Mouse (Mus musculus): ENCODE measurements at regions not wholly inside any gene's neighbourhood (a gene's known extent, or its start where the extent isn't known, plus 50 kb on each side); places are given as distances from the start of the nearest gene placed in this dataset.

DNA sequence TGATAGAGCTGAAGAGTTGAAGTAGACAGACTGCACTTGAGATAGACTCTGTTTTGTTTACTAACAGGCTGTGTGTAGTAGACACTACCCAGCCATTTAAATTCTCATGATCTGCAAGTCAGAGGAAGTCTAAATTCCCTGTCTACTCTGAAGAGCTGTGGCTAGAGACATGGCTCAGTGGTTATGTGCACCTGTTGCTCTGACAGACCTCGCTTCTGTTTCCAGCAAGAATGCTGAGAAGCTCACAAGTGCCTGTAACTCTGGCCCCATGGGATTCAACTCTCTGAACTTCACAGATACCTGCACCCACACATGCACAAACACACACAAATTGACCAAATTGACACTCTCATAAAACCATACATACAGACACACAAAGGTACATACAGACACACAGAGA lies 543.4 kb upstream of the Intu start:
- Histone ChIP-seq H3K9ac (ENCODE audit: insufficient read depth, low read depth) (no peak overlapping the region), H3K27ac (ENCODE audit: insufficient read depth, low read depth) (no peak overlapping the region), H3K79me2 (replicated peaks; ENCODE audit: control insufficient read depth, extremely low read depth, insufficient read depth, poor library complexity, severe bottlenecking) (no peaks in the 10 kb centered on the region), H3K27me3 (replicated peaks) (no peaks in the 10 kb centered on the region), H3K4me2 (ENCODE audit: insufficient read depth, low read depth, poor library complexity, severe bottlenecking) (no peak overlapping the region), H3K9me3 (replicated peaks; ENCODE audit: low read length) (peaks cover 6% of the 10 kb centered on the region), H3K36me3 (replicated peaks in 1 of 2; ENCODE audit: control insufficient read depth in 1 of 2, insufficient read depth in 1 of 2, low read length in 1 of 2) (no peaks in the 10 kb centered on the region), H3K4me3 (replicated peaks in 1 of 3; ENCODE audit: low read depth in 2 of 3, low read length in 2 of 3, poor library complexity in 1 of 3) (no peak overlapping the region), H3K4me1 (ENCODE audit: control insufficient read depth in 1 of 2, insufficient read depth in 2 of 2) (peaks cover 0 to 6% of the 10 kb centered on the region in 2 experiments; a peak in 1 of 4 replicates)
- no peak for TF ChIP-seq MAFK (IDR thresholded peaks at IDR 0.05; ENCODE audit: insufficient replicate concordance, low read length)
- TF ChIP-seq BHLHE40 (IDR thresholded peaks at IDR 0.05; ENCODE audit: low read depth, low read length) = no peak
- no peak for TF ChIP-seq POLR2AphosphoS2 (IDR thresholded peaks at IDR 0.05; ENCODE audit: low read depth, low read length)
- TF ChIP-seq GABPA (IDR thresholded peaks at IDR 0.05; ENCODE audit: insufficient replicate concordance, low read depth, low read length) = no peak
- TF ChIP-seq CTCF (conservative IDR thresholded peaks at IDR 0.05 in 1 of 2, IDR thresholded peaks at IDR 0.05 in 1 of 2; ENCODE audit: low read depth in 2 of 2, low read length in 2 of 2) = no peak
- TF ChIP-seq NRF1 (IDR thresholded peaks at IDR 0.05; ENCODE audit: low read depth, low read length) = no peak
- no peak for TF ChIP-seq MAZ (IDR thresholded peaks at IDR 0.05; ENCODE audit: low read depth, low read length)
- TF ChIP-seq SMC3 (IDR thresholded peaks at IDR 0.05; ENCODE audit: low read depth, low read length) = no peak
- TF ChIP-seq UBTF (IDR thresholded peaks at IDR 0.05; ENCODE audit: low read depth, low read length) = no peak
- TF ChIP-seq ETS1 (conservative IDR thresholded peaks at IDR 0.05; ENCODE audit: low read depth, low read length) = no peak
- no peak for TF ChIP-seq POLR2A (IDR thresholded peaks at IDR 0.05; ENCODE audit: low read depth, low read length)
- TF ChIP-seq USF2 (conservative IDR thresholded peaks at IDR 0.05; ENCODE audit: low read depth, low read length) = no peak
- TF ChIP-seq SIN3A (IDR thresholded peaks at IDR 0.05; ENCODE audit: low read length) = no peak
- no peak for TF ChIP-seq TBP (conservative IDR thresholded peaks at IDR 0.05; ENCODE audit: low read depth, low read length)
- no peak for TF ChIP-seq IRF4 (IDR thresholded peaks at IDR 0.05; ENCODE audit: low read depth, low read length)
- dilution Hi-C loops (cut with MboI; ENCODE audit: extremely low pct_ligation_motif_present, extremely low pct_unique_long_range_greater_than_20kb, low sequenced_read_pairs) (no loop called here), in situ Hi-C loops (cut with MboI; ENCODE audit: low pct_ligation_motif_present, low pct_unique_long_range_greater_than_20kb, low sequenced_read_pairs) (no loop called here)
- no peak for DNase-seq (ENCODE audit: extremely low read depth)

DNA sequence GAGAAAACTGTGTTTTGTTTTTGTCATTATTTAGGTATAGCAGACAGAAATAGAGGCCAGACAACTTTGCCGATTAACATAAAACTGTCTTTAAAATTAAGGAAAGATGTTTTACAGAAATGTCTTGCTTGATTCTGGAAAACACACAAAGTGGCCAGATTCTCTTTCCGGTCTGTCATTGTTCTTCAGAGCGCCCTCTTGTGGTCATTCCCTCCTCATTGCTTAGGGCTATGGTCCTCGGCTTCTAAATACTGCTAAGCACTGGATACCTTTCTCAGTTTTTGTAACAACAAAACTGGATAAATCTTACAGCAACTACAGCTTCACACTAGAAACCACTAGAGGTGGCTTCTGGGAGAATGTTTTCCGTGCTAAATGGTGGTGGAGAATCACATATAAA lies 532.5 kb upstream of the Intu start:
- H3K27me3 ChIP-seq (replicated peaks) = no peaks in the 10 kb centered on the region
- dilution Hi-C loops (cut with MboI; ENCODE audit: extremely low pct_ligation_motif_present, extremely low pct_unique_long_range_greater_than_20kb, low sequenced_read_pairs) = no loop called here
- in situ Hi-C loops (cut with MboI; ENCODE audit: low pct_ligation_motif_present, low pct_unique_long_range_greater_than_20kb, low sequenced_read_pairs) = no loop called here
- no peak overlapping the region for H3K27ac ChIP-seq (ENCODE audit: insufficient read depth, low read depth)
- H3K4me1 ChIP-seq (ENCODE audit: control insufficient read depth in 1 of 2, insufficient read depth in 2 of 2) = peaks cover 0 to 3% of the 10 kb centered on the region in 2 experiments; a peak in 1 of 4 replicates
- peak; percentile 61 for DNase-seq (ENCODE audit: extremely low read depth)
- H3K9me3 ChIP-seq (replicated peaks; ENCODE audit: low read length) = no peaks in the 10 kb centered on the region
- no peak overlapping the region for H3K4me3 ChIP-seq (replicated peaks in 1 of 3; ENCODE audit: low read depth in 2 of 3, low read length in 2 of 3, poor library complexity in 1 of 3)
- 0 out of 2 replicates have a peak, but pooled peaks have one; percentile 15 for TF ChIP-seq NELFE (IDR thresholded peaks at IDR 0.05; ENCODE audit: low read depth, low read length)
- no peak for TF ChIP-seq MAZ (IDR thresholded peaks at IDR 0.05; ENCODE audit: low read depth, low read length)
- peak; percentile 72 to 77 for TF ChIP-seq CTCF (conservative IDR thresholded peaks at IDR 0.05 in 1 of 2, IDR thresholded peaks at IDR 0.05 in 1 of 2; ENCODE audit: low read depth in 2 of 2, low read length in 2 of 2)
- 0 out of 2 replicates have a peak, but pooled peaks have one; percentile 26 for TF ChIP-seq JUND (conservative IDR thresholded peaks at IDR 0.05; ENCODE audit: low read depth, low read length)
- no peak for TF ChIP-seq ZKSCAN1 (IDR thresholded peaks at IDR 0.05; ENCODE audit: borderline replicate concordance, low read depth, low read length)
- no peak for TF ChIP-seq MYC (IDR thresholded peaks at IDR 0.05; ENCODE audit: low read depth, low read length)
- peak; percentile 47 for TF ChIP-seq RAD21 (IDR thresholded peaks at IDR 0.05; ENCODE audit: low read depth, low read length)
- peak; percentile 79 for TF ChIP-seq SMC3 (IDR thresholded peaks at IDR 0.05; ENCODE audit: low read depth, low read length)
- H3K36me3 ChIP-seq (replicated peaks in 1 of 2; ENCODE audit: control insufficient read depth in 1 of 2, insufficient read depth in 1 of 2, low read length in 1 of 2) = no peaks in the 10 kb centered on the region
- no peak overlapping the region; the same call in 1 of the 2 replicates for H3K4me2 ChIP-seq (ENCODE audit: insufficient read depth, low read depth, poor library complexity, severe bottlenecking)
- H3K9ac ChIP-seq (ENCODE audit: insufficient read depth, low read depth) = no peak overlapping the region
- H3K79me2 ChIP-seq (replicated peaks; ENCODE audit: control insufficient read depth, extremely low read depth, insufficient read depth, poor library complexity, severe bottlenecking) = no peaks in the 10 kb centered on the region
